ENCODE assay signal across 8 mouse cellular contexts in the genomic region with DNA sequence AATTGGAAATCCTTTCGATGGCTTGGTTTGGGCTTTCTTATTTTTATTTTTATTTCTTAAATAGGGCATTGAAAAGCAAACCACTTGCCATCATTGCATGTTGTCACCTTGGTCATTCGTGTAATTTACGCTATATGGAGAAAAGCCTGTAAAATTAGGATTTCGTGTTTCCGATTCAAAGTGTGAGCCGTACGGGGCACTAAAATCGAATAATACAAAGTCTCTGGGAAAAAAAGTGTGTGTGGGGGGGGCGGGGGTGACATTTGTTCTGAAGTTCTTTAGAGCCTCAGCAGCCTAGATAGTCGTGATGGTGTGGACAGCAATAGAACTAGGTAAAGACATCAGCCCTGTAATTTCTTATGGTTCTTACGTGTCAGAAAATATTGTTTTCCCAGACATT. TPM values are rescaled to one million over a fixed set of nuclear protein-coding genes. Genes with fewer than 3 reads are reported as not detected.
DNase-seq lines count a peak whose midpoint lies in the region; ATAC-seq lines count a peak whose summit lies in the region.

No protein-coding gene starts in this region.

- H3K9ac ChIP-seq in liver, embryonic 13.5 days: peak overlapping the region; percentile 79

- H3K4me1 ChIP-seq in liver, embryonic 13.5 days (replicated peaks): peaks cover 5% of the 10 kb centered on the region; the same call in 1 of the 2 replicates

- peak overlapping the region; percentile 80 for H3K4me2 ChIP-seq in liver, embryonic 13.5 days

- H3K27ac ChIP-seq in liver, embryonic 13.5 days: peak overlapping the region; percentile 78

- no peak for ATAC-seq in liver, embryonic 13.5 days (ENCODE audit: low read depth)
- no peak for ATAC-seq in erythroid progenitor cell, adult 5-6 weeks (replicated peaks; ENCODE audit: low FRiP score, poor library complexity, severe bottlenecking)

- WGBS in liver, embryonic 13.5 days (ENCODE audit: insufficient replicate concordance): 58% methylated on average over 11 of the region's 11 CpGs

- no peaks in the 10 kb centered on the region for H3K36me3 ChIP-seq in liver, embryonic 13.5 days

- no peaks in the 10 kb centered on the region for H3K27me3 ChIP-seq in liver, embryonic 13.5 days

- H3K9me3 ChIP-seq in liver, embryonic 13.5 days (replicated peaks): no peaks in the 10 kb centered on the region

- H3K4me3 ChIP-seq in liver, embryonic 13.5 days (replicated peaks): peak overlapping the region; percentile 76

- DNase-seq in cerebellum, postnatal 10 days: peak; percentile 12 to 26
- DNase-seq in cerebellum, adult 8-10 months: no peak
- peak; percentile 29 for DNase-seq in retina, embryonic 14.5 days (ENCODE audit: low spot score)
- no peak for DNase-seq in retina, postnatal 1 day
- DNase-seq in liver, embryonic 13.5 days: no peak
- no peak for DNase-seq in cerebellum, adult 11-12 months
- DNase-seq in urinary bladder, postnatal 10 days (ENCODE audit: low spot score): no peak

RNA-seq across cellular contexts. Expression of a gene that starts 1.2 kb away (rescaled TPM):
- polyA plus RNA-seq in liver, embryonic 13.5 days (2015; fragmentation: Nextera tagmentation; extraction: Ambion mirVana): 3.2 TPM in 2 replicates
- not detected in 2 replicates for total RNA-seq in erythroid progenitor cell, adult 5-6 weeks (2015; ENCODE audit: low replicate concordance)
- not detected in 2 replicates for total RNA-seq in erythroid progenitor cell, adult 5-6 weeks (2017; ENCODE audit: low replicate concordance)

Comparison
In these comparisons a context has a peak if more than half of its experiments do, and no peak if none do; other contexts are left out.
1. DNase-seq: peak in cerebellum, postnatal 10 days (2 of 2) and retina, embryonic 14.5 days (single experiment); none in cerebellum, adult 8-10 months (single experiment), retina, postnatal 1 day (single experiment), liver, embryonic 13.5 days (single experiment), cerebellum, adult 11-12 months (single experiment) and urinary bladder, postnatal 10 days (single experiment).